In the genomic region with DNA sequence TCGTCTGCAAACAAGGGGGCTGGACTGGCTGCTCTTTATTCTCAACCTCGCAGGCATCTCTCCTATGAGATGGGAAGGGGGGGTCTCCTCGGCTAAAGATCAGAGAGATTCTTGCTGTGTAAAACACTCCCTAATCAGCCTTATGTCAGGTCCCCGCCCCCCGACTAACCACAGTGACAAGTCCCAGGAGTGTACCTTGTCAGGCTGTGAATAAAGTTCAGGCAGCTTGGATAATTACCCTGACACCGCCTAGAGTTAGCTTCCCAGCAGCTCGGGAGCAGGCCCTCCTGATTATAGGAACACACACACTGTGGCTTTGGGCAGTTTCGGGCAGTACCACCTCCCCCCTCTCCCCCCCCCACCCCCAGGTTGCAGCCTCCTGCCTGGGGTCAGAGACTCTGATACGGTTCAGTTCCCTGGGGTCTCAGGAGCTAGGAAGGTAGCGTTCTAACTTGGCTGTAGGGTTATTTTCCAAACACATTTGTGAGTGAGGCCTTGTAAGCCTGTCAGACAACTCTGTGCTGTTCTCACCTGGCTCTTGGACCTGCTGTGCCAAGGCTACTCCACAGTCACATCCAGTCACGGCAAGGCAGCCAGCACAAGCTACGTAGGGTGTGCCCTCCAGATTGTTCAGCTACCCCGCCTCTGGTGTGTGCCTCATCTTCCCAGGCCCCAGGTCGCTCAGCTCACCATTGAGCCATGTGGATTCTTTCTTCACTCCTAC, we compare ENCODE assay signal across 9 mouse cellular contexts.
DNase-seq lines count a peak whose midpoint lies in the region; ATAC-seq lines count a peak whose summit lies in the region.
"Had no signal": no experiment of that assay in that cellular context is flagged by ENCODE, and none has a peak within 500 bp of the region (broad histone marks: within the 10 kb centered on the region; RNA-seq: fewer than 3 reads in every experiment).

No protein-coding gene starts in this region.

- intact Hi-C loops in heart, postnatal 25 days (cut with DNase I): no loop called here
- intact Hi-C loops in left cerebral cortex, postnatal 14 days (cut with DNase I): no loop called here

- no peak for DNase-seq in heart, postnatal 25 days (ENCODE audit: low spot score)
- DNase-seq in intestine, embryonic 14.5 days (ENCODE audit: low spot score): peak; percentile 55
- DNase-seq in gastrocnemius, postnatal 10 days: no peak
- no peak for DNase-seq in left cerebral cortex, postnatal 14 days (ENCODE audit: low spot score in 2 of 2)
- DNase-seq: cerebellum, adult 18-20 months had no signal

- no peaks in the 10 kb centered on the region for H3K27me3 ChIP-seq in heart, embryonic 12.5 days (replicated peaks)
- no peaks in the 10 kb centered on the region for H3K27me3 ChIP-seq in embryonic facial prominence, embryonic 13.5 days
- no peaks in the 10 kb centered on the region for H3K27me3 ChIP-seq in intestine, embryonic 14.5 days (replicated peaks; ENCODE audit: control insufficient read depth, insufficient read depth, low read length)
- H3K27me3 ChIP-seq in midbrain, embryonic 15.5 days (replicated peaks): no peaks in the 10 kb centered on the region

- H3K4me2 ChIP-seq in heart, embryonic 12.5 days: no peak overlapping the region
- no peak overlapping the region for H3K4me2 ChIP-seq in embryonic facial prominence, embryonic 13.5 days
- no peak overlapping the region for H3K4me2 ChIP-seq in intestine, embryonic 14.5 days (ENCODE audit: low read length)
- no peak overlapping the region for H3K4me2 ChIP-seq in midbrain, embryonic 15.5 days

- no peak overlapping the region for H3K9ac ChIP-seq in heart, embryonic 12.5 days
- no peak overlapping the region for H3K9ac ChIP-seq in embryonic facial prominence, embryonic 13.5 days
- no peak overlapping the region for H3K9ac ChIP-seq in intestine, embryonic 14.5 days (ENCODE audit: low read length)
- H3K9ac ChIP-seq in midbrain, embryonic 15.5 days: no peak overlapping the region

- WGBS in heart, embryonic 12.5 days: 32% methylated on average over 14 of the region's 14 CpGs
- WGBS in embryonic facial prominence, embryonic 13.5 days: 28% methylated on average over 14 of the region's 14 CpGs
- WGBS in intestine, embryonic 14.5 days: 38% methylated on average over 14 of the region's 14 CpGs
- WGBS in midbrain, embryonic 15.5 days: 21% methylated on average over 14 of the region's 14 CpGs

- no peaks in the 10 kb centered on the region for H3K36me3 ChIP-seq in heart, embryonic 12.5 days
- no peaks in the 10 kb centered on the region for H3K36me3 ChIP-seq in embryonic facial prominence, embryonic 13.5 days
- no peaks in the 10 kb centered on the region for H3K36me3 ChIP-seq in intestine, embryonic 14.5 days (ENCODE audit: control insufficient read depth, insufficient read depth, low read length)
- H3K36me3 ChIP-seq in midbrain, embryonic 15.5 days (replicated peaks): no peaks in the 10 kb centered on the region

- ATAC-seq in heart, embryonic 12.5 days (ENCODE audit: insufficient number of reproducible peaks, low FRiP score): no peak
- no peak for ATAC-seq in embryonic facial prominence, embryonic 13.5 days (ENCODE audit: insufficient number of reproducible peaks, insufficient read depth, low FRiP score, low TSS enrichment, low read depth)
- ATAC-seq in intestine, embryonic 14.5 days (replicated peaks; ENCODE audit: low FRiP score, low TSS enrichment, low read depth): peak; percentile 33; the same call in 1 of the 2 replicates
- peak; percentile 64 for ATAC-seq in midbrain, embryonic 15.5 days (replicated peaks)
- ATAC-seq in granulocyte monocyte progenitor cell, adult 5-6 weeks (replicated peaks; ENCODE audit: poor library complexity, severe bottlenecking): no peak

- no peaks in the 10 kb centered on the region for H3K9me3 ChIP-seq in heart, embryonic 12.5 days (replicated peaks)
- no peaks in the 10 kb centered on the region for H3K9me3 ChIP-seq in embryonic facial prominence, embryonic 13.5 days
- H3K9me3 ChIP-seq in intestine, embryonic 14.5 days (ENCODE audit: control insufficient read depth, low read length): no peaks in the 10 kb centered on the region
- no peaks in the 10 kb centered on the region for H3K9me3 ChIP-seq in midbrain, embryonic 15.5 days

- H3K4me1 ChIP-seq in heart, embryonic 12.5 days (replicated peaks): peaks cover 48% of the 10 kb centered on the region
- H3K4me1 ChIP-seq in embryonic facial prominence, embryonic 13.5 days: peaks cover 49% of the 10 kb centered on the region
- peaks cover 31% of the 10 kb centered on the region for H3K4me1 ChIP-seq in intestine, embryonic 14.5 days (replicated peaks; ENCODE audit: control insufficient read depth, insufficient read depth, low read length)
- peaks cover 48% of the 10 kb centered on the region for H3K4me1 ChIP-seq in midbrain, embryonic 15.5 days

- peak overlapping the region; percentile 12; the same call in 1 of the 2 replicates for H3K27ac ChIP-seq in heart, embryonic 12.5 days (ENCODE audit: poor library complexity, severe bottlenecking)
- H3K27ac ChIP-seq in embryonic facial prominence, embryonic 13.5 days: peak overlapping the region; percentile 66; the same call in 1 of the 2 replicates
- H3K27ac ChIP-seq in intestine, embryonic 14.5 days (ENCODE audit: low read depth): no peak overlapping the region
- H3K27ac ChIP-seq in midbrain, embryonic 15.5 days: peak overlapping the region; percentile 34; the same call in 1 of the 2 replicates

- H3K4me3 ChIP-seq in heart, embryonic 12.5 days: no peak overlapping the region
- H3K4me3 ChIP-seq in embryonic facial prominence, embryonic 13.5 days: no peak overlapping the region
- H3K4me3 ChIP-seq in intestine, embryonic 14.5 days (ENCODE audit: low read depth, low read length): no peak overlapping the region
- H3K4me3 ChIP-seq in midbrain, embryonic 15.5 days: no peak overlapping the region

Comparison
In these comparisons a context has a peak if more than half of its experiments do, and no peak if none do; other contexts are left out.
1. ATAC-seq: peak in intestine, embryonic 14.5 days (single experiment) and midbrain, embryonic 15.5 days (single experiment); none in heart, embryonic 12.5 days (single experiment), embryonic facial prominence, embryonic 13.5 days (single experiment) and granulocyte monocyte progenitor cell, adult 5-6 weeks (single experiment).